Mouse (Mus musculus): ENCODE measurements around the gene Sp2.
A peak's percentile ranks its signal among the peaks of the same experiment; 100 is the strongest.

Sp2 gene

DNA sequence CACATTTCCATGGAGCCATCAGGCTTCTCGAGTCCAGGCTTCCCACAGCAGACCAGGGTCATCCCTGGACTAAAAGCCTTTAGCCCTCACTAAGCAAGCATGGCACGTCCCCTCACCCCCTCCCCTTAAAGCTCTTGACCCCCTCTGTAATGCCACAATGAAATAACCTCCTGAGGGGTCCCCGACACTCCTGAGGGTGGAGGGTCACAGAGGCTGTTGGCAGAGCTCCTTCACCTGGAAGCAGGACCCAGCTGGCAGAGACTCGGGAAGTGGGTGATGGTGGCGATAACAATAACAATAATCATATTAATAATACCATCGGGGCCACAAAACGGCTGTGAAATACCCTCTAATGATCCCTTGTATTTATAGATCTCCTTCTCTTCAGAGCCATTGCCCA is at the start of gene Sp2:
TSS of gene Sp2 (minus strand) at position 101 of the 400 bp plus-strand sequence.
- peaks cover 11% of the 10 kb centered on the region; the same call in 1 of the 2 replicates for H3K27me3 ChIP-seq (ENCODE audit: insufficient read depth, low read length)
- peak within 1 kb of the TSS; percentile 86 for H3K4me3 ChIP-seq (replicated peaks; ENCODE audit: low read length)
- no peaks in the 10 kb centered on the region for H3K36me3 ChIP-seq (ENCODE audit: insufficient read depth, low read length)
- no peaks in the 10 kb centered on the region for H3K9me3 ChIP-seq (ENCODE audit: low read length)
- TF ChIP-seq POU5F1 (IDR thresholded peaks at IDR 0.05; ENCODE audit: borderline replicate concordance, low read length) = no peak
- TF ChIP-seq NANOG (IDR thresholded peaks at IDR 0.05; ENCODE audit: borderline replicate concordance, low read length) = no peak
- peaks cover 77% of the 10 kb centered on the region for H3K4me1 ChIP-seq (replicated peaks; ENCODE audit: low read depth, low read length)

DNA sequence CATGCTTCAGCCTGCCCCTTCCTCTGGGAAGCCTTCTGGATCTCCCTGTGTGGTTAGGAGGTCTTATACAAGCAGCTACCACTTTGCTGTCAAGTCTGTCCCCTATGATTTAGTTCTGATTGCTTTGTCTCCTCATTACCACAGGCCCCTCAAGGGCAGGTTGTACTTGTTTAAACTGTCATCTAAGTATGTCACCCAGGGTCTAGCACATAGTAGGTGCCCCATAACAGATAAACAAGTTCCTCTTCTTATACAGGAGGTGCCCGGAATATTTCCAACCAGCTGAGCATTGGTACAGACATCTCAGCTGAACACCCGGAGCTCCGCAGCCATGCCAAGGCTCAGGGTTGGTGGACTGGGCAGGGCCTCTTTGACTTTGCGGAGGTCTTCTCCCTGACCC is 49.7 kb upstream of the Sp2 start:
- no peaks in the 10 kb centered on the region for H3K9me3 ChIP-seq (ENCODE audit: low read length)
- peaks cover 12% of the 10 kb centered on the region for H3K27me3 ChIP-seq (ENCODE audit: insufficient read depth, low read length)
- TF ChIP-seq CTCF (conservative IDR thresholded peaks at IDR 0.05; ENCODE audit: low read length) (no peak), POU5F1 (IDR thresholded peaks at IDR 0.05; ENCODE audit: borderline replicate concordance, low read length) (no peak), NANOG (IDR thresholded peaks at IDR 0.05; ENCODE audit: borderline replicate concordance, low read length) (no peak)

DNA sequence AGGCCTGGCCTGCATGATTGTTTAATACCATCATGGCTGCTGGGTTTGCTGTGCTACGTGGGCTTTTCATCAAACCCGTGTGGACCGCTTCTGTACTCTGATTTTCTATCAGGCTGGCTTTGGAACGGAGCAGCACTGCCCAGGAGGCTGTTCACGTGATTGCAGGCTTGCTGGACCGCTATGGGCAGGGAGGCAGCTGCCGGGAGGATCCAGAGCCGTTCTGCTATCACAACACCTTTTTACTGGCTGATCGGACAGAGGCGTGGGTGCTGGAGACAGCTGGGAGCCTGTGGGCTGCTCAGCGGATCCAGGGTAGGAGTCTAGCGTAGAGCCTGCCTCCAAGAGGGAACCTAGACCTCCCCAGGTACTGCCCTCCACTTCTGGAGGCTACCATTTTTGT is 49.2 kb upstream of the Sp2 start:
- Histone ChIP-seq H3K4me3 (replicated peaks; ENCODE audit: low read length) (no peak overlapping the region), H3K9me3 (ENCODE audit: low read length) (no peaks in the 10 kb centered on the region), H3K27me3 (ENCODE audit: insufficient read depth, low read length) (peaks cover 12% of the 10 kb centered on the region), H3K4me1 (replicated peaks; ENCODE audit: low read depth, low read length) (peaks cover 34% of the 10 kb centered on the region), H3K36me3 (ENCODE audit: insufficient read depth, low read length) (peaks cover 23% of the 10 kb centered on the region)
- TF ChIP-seq POU5F1 (IDR thresholded peaks at IDR 0.05; ENCODE audit: borderline replicate concordance, low read length) = no peak
- TF ChIP-seq NANOG (IDR thresholded peaks at IDR 0.05; ENCODE audit: borderline replicate concordance, low read length) = no peak
- TF ChIP-seq CTCF (conservative IDR thresholded peaks at IDR 0.05; ENCODE audit: low read length) = no peak

More for the DNA sequence above, 49.7 kb upstream of the Sp2 start:
- H3K36me3 ChIP-seq (ENCODE audit: insufficient read depth, low read length) = peaks cover 23% of the 10 kb centered on the region
- peaks cover 34% of the 10 kb centered on the region for H3K4me1 ChIP-seq (replicated peaks; ENCODE audit: low read depth, low read length)
- no peak overlapping the region for H3K4me3 ChIP-seq (replicated peaks; ENCODE audit: low read length)

DNA sequence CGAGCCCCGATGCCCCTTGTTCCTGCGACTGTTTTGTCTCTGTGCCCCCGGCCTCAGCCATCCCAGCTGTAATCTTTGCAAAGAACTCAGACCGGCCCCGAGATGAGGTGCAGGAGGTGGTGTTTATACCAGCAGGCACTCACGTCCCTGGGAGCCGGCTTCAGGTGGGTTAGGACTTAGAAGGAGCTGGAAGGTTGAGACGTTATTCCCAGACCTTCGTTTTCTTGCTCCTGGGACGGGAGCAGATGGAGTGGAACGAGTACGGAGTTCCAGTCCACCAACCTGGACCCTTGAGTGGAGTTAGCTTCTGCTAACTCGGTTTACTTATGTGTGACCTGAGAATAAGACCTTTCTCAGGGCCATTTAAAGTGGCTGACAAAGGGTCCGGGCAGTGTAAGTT is 47.7 kb upstream of the Sp2 start:
- H3K27me3 ChIP-seq (ENCODE audit: insufficient read depth, low read length) = peaks cover 1% of the 10 kb centered on the region; the same call in 1 of the 2 replicates
- H3K4me1 ChIP-seq (replicated peaks; ENCODE audit: low read depth, low read length) = peaks cover 38% of the 10 kb centered on the region
- no peaks in the 10 kb centered on the region for H3K9me3 ChIP-seq (ENCODE audit: low read length)
- no peak for TF ChIP-seq CTCF (conservative IDR thresholded peaks at IDR 0.05; ENCODE audit: low read length)
- TF ChIP-seq POU5F1 (IDR thresholded peaks at IDR 0.05; ENCODE audit: borderline replicate concordance, low read length) = no peak
- TF ChIP-seq NANOG (IDR thresholded peaks at IDR 0.05; ENCODE audit: borderline replicate concordance, low read length) = no peak
- H3K4me3 ChIP-seq (replicated peaks; ENCODE audit: low read length) = peak overlapping the region; percentile 83
- H3K36me3 ChIP-seq (ENCODE audit: insufficient read depth, low read length) = peaks cover 23% of the 10 kb centered on the region

DNA sequence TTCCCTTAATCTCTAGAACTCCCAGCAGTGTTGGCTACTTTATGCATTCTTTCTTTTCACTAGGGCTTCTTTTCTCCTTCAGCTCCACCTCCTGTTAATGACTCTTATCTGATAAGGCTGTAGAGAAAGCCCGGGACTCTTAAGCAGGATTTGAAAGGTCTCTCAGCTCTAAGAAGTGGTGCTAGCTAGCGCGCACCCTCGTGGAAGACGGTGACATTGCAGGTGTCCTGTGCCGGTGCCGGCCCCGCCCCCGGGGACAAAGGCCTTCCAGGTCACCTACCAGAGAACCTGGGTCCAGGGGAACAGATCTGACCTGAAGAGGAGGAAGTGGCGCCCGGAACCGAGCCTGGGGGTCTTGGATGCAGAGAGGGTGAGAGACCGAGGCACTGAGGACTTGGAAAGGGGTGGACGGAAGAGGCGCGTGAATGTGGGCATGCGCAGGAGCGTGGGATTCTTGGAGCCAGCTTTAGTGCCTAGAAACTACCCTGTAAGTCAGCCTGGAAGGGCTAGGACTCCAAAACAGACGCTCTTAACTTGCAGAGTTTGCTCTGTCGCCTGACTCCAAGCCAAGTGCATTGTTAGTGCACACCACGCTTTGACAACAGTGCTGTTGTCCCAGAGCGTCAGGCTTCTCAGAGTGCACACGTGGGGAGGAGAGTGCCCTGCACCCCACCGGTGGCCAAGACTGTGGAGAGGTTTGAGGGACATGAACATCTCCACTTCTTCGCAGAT is 47.1 kb upstream of the Sp2 start, which contains the start of gene Scrn2:
TSS of gene Scrn2 (plus strand) at position 253 of the 732 bp plus-strand sequence.
- Histone ChIP-seq H3K4me1 (replicated peaks; ENCODE audit: low read depth, low read length) (peaks cover 44% of the 10 kb centered on the region), H3K9me3 (ENCODE audit: low read length) (no peaks in the 10 kb centered on the region), H3K4me3 (replicated peaks; ENCODE audit: low read length) (peak within 1 kb of the TSS; percentile 83), H3K27me3 (ENCODE audit: insufficient read depth, low read length) (no peaks in the 10 kb centered on the region), H3K36me3 (ENCODE audit: insufficient read depth, low read length) (peaks cover 26% of the 10 kb centered on the region)
- TF ChIP-seq CTCF (conservative IDR thresholded peaks at IDR 0.05; ENCODE audit: low read length) (peak; percentile 86), POU5F1 (IDR thresholded peaks at IDR 0.05; ENCODE audit: borderline replicate concordance, low read length) (no peak)

DNA sequence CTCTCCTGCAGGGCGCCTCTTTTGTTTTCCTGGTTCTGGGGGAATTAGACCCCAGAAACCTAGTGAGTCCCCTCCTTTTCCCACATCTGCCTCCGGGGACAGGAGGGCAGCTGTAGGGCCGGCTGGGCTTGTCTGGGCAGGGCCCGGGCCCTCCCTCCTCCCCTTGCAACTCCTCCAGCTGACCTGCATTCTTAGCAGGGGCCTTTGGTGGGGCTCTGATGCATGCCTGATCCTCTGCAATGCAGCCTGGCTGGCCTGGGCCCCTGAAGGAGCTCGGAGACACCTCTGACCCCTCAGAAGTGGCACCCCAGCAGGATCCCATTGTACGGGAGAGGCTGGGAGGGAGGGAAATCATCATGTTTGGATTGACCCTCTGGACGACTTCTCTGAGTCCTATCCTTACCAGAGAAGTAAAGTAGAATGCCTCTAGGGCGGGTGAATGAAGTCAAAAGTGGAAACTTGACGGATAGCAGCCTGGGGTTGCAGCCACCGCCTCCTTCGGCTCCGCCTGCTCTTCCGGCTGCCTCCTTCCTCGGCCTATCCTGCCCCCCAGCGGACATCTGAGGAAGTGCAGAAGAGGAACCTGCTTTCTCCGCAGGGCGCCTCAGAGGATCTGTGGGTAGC is 43.1 kb upstream of the Sp2 start:
- Histone ChIP-seq H3K9me3 (ENCODE audit: low read length) (no peaks in the 10 kb centered on the region), H3K4me3 (replicated peaks; ENCODE audit: low read length) (peak overlapping the region; percentile 75), H3K36me3 (ENCODE audit: insufficient read depth, low read length) (peaks cover 17% of the 10 kb centered on the region), H3K4me1 (replicated peaks; ENCODE audit: low read depth, low read length) (peaks cover 70% of the 10 kb centered on the region), H3K27me3 (ENCODE audit: insufficient read depth, low read length) (peaks cover 31% of the 10 kb centered on the region)
- TF ChIP-seq POU5F1 (IDR thresholded peaks at IDR 0.05; ENCODE audit: borderline replicate concordance, low read length) = no peak
- peak; percentile 86 for TF ChIP-seq CTCF (conservative IDR thresholded peaks at IDR 0.05; ENCODE audit: low read length)

DNA sequence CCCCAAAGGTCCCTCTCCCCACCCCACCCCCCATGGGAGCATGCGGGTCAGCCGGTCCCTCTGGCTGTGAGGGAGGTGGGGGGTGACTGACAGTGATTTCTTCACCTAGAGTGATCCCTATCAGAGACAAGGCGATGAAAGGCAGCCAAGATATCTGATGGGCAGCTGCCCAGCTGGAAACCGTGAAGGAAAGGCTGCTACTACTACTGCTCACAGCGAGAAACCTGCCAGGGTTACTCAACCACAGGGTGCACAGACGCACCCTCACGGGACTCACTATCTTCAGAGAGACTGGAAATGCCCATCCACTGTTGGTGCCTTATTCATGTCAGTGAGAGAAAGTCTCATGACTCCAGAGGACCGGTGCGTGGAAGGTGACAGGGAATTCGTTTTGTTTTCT is 42.2 kb upstream of the Sp2 start:
- TF ChIP-seq NANOG (IDR thresholded peaks at IDR 0.05; ENCODE audit: borderline replicate concordance, low read length) = no peak
- no peak for TF ChIP-seq CTCF (conservative IDR thresholded peaks at IDR 0.05; ENCODE audit: low read length)
- TF ChIP-seq POU5F1 (IDR thresholded peaks at IDR 0.05; ENCODE audit: borderline replicate concordance, low read length) = no peak
- Histone ChIP-seq H3K27me3 (ENCODE audit: insufficient read depth, low read length) (peaks cover 39% of the 10 kb centered on the region), H3K36me3 (ENCODE audit: insufficient read depth, low read length) (peaks cover 17% of the 10 kb centered on the region), H3K4me3 (replicated peaks; ENCODE audit: low read length) (peak overlapping the region; percentile 75), H3K9me3 (ENCODE audit: low read length) (no peaks in the 10 kb centered on the region), H3K4me1 (replicated peaks; ENCODE audit: low read depth, low read length) (peaks cover 67% of the 10 kb centered on the region)

GRCm38 (mm10) chr11:97021873-97022484 is 39.2 kb upstream of the Sp2 start:
- TF ChIP-seq NANOG (IDR thresholded peaks at IDR 0.05; ENCODE audit: borderline replicate concordance, low read length) = no peak
- peak; percentile 64 for TF ChIP-seq CTCF (conservative IDR thresholded peaks at IDR 0.05; ENCODE audit: low read length)
- H3K36me3 ChIP-seq (ENCODE audit: insufficient read depth, low read length) = peaks cover 17% of the 10 kb centered on the region
- H3K27me3 ChIP-seq (ENCODE audit: insufficient read depth, low read length) = peaks cover 67% of the 10 kb centered on the region
- H3K4me1 ChIP-seq (replicated peaks; ENCODE audit: low read depth, low read length) = peaks cover 68% of the 10 kb centered on the region
- peak overlapping the region; percentile 88 for H3K4me3 ChIP-seq (replicated peaks; ENCODE audit: low read length)
- no peaks in the 10 kb centered on the region for H3K9me3 ChIP-seq (ENCODE audit: low read length)
